Mouse (Mus musculus) lung, postnatal 0 days (tissue): ENCODE results near the gene Myo1h. TPM values are rescaled to one million over a fixed set of nuclear protein-coding genes. Genes with fewer than 3 reads are reported as not detected.

Source experiments
- ATAC-seq: fragments of 200-750 bp; cut with Nextera tagmentation; 2 replicates; pipeline ENCODE4 v1.8.0; 2017; ENCODE audit warnings: moderate library complexity
- DNase-seq: peaks from one replicate; pipeline ENCODE4 v3.0.0-alpha.2; 2016; ENCODE audit warnings: low spot score
- H3K27ac ChIP-seq: fragments of 300-500 bp; sonication (generic); 2 replicates; pipeline ENCODE4 v1.5.1; 2014; ENCODE audit warnings: antibody characterized with exemption, mild to moderate bottlenecking, low read length, mixed read lengths
- H3K27me3 ChIP-seq: fragments of 300-500 bp; sonication (generic); replicated peaks from 2 replicates; pipeline ENCODE4 v1.6.1; 2014; ENCODE audit warnings: low read length, mixed read lengths; ENCODE audit not compliant: insufficient read depth
- H3K36me3 ChIP-seq: fragments of 300-500 bp; sonication (generic); 2 replicates; pipeline ENCODE4 v1.6.1; 2014; ENCODE audit warnings: low read length, mixed read lengths; ENCODE audit not compliant: insufficient read depth
- H3K4me1 ChIP-seq: fragments of 300-500 bp; sonication (generic); 2 replicates; pipeline ENCODE4 v1.6.1; 2014; ENCODE audit warnings: antibody characterized with exemption, low read depth, low read length, mixed read lengths; ENCODE audit not compliant: insufficient read depth
- H3K4me2 ChIP-seq: fragments of 300-500 bp; sonication (generic); replicated peaks from 2 replicates; pipeline ENCODE4 v1.6.1; 2014; ENCODE audit warnings: low read depth, mild to moderate bottlenecking, low read length, moderate library complexity, mixed read lengths
- H3K4me3 ChIP-seq: fragments of 300-500 bp; sonication (generic); 2 replicates; pipeline ENCODE4 v1.5.1; 2014; ENCODE audit warnings: low read depth, low read length
- H3K9ac ChIP-seq: fragments of 300-500 bp; sonication (generic); replicated peaks from 2 replicates; pipeline ENCODE4 v1.6.1; 2014; ENCODE audit warnings: low read depth, mild to moderate bottlenecking
- H3K9me3 ChIP-seq: fragments of 300-500 bp; sonication (generic); 2 replicates; pipeline ENCODE4 v1.6.1; 2016; ENCODE audit warnings: low read length, mixed read lengths
- CTCF ChIP-seq: IDR thresholded peaks from 2 replicates; pipeline ENCODE4 v1.5.1; 2016; ENCODE audit warnings: antibody characterized with exemption, mild to moderate bottlenecking
- EP300 ChIP-seq: IDR thresholded peaks from 2 replicates; pipeline ENCODE4 v1.6.1; 2016; ENCODE audit warnings: antibody characterized with exemption, mild to moderate bottlenecking, control low read depth
- WGBS: fragments of 180-500 bp; shearing (Covaris S2); extraction: QIAGEN DNeasy Blood & Tissue Kit; methylation state at CpG from one replicate; pipeline ENCODE4 v1.1.7; 2014; 5-methylcytosine and 5-hydroxymethylcytosine counted together
- polyA plus RNA-seq: library from polyadenylated mRNA; unstranded; fragments of >200 nt; fragmentation: Nextera tagmentation; extraction: Ambion mirVana; gene quantifications from 2 replicates; pipeline ENCODE4 v1.2.1, GENCODE M21; 2015

Myo1h gene
- polyA plus RNA-seq, 1 experiment from 2014 or later = 3.4 TPM

DNA sequence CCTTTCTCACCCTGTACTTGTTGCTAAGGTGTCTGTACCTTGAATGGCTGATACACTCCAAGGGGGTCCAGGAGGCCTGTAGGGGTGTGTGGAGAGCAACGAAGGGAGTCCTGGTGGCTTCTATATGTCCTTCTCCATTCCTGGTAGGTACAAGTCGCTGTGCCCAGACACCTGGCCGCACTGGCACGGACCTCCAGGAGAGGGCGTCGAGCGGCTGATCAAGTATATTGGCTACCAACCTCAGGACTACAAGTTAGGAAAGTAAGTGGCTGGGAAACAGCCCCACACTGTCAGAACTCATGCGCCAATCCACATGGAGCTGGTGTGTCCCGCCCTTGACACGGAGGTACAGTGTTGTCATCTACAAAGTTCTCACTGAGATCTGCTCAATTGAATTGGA is 62.5 kb downstream of the Myo1h start:
- H3K36me3 ChIP-seq = no peaks in the 10 kb centered on the region
- H3K4me2 ChIP-seq = no peak overlapping the region
- TF ChIP-seq EP300 (no peak), CTCF (peak; percentile 55)
- H3K9ac ChIP-seq = no peak overlapping the region
- H3K9me3 ChIP-seq = no peaks in the 10 kb centered on the region
- no peaks in the 10 kb centered on the region for H3K27me3 ChIP-seq
- no peak overlapping the region for H3K4me3 ChIP-seq
- no peaks in the 10 kb centered on the region for H3K4me1 ChIP-seq
- H3K27ac ChIP-seq = no peak overlapping the region
- no peak for ATAC-seq
- DNase-seq = no peak
- 60% methylated on average over 10 of the region's 10 CpGs for WGBS

DNA sequence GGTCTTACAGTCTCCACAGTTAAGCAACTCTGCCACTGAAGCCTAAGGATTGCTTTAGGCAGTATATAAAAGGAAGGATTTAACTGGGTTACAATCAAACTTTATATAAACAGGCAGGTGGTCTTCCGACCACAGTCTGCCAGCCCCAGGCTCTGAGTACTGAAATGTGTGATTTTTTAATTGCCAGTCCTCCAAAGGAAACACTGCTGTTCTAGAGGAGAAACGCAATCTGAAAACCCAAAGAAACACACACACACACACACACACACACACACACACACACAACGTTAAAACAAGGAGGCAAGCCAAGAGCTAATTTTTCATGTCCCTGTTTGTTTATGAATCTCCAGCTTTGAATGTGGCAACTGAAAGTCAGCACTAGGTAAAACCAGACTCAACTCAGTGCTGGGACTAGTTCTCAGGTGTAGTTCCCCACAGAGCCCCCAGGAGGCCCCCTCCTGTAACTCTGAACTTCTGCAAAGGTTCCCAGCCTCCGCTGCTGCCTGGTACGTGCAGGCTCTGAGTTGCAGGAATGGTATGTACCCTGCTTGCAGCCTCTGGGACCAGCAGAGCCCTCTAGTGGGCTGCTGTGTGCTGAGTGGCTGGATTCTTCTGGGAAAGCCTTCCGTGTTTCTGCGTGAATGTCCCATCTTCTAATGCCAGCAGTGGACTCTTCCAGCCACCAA is 67.4 kb downstream of the Myo1h start:
- DNase-seq = peak; percentile 98
- peak; percentile 95 for TF ChIP-seq EP300
- peak; percentile 94 for TF ChIP-seq CTCF
- no peak overlapping the region for H3K9ac ChIP-seq
- WGBS = 11% methylated on average over 7 of the region's 7 CpGs
- H3K9me3 ChIP-seq = no peaks in the 10 kb centered on the region
- H3K4me1 ChIP-seq = peaks cover 12% of the 10 kb centered on the region; the same call in 1 of the 2 replicates
- peaks cover 11% of the 10 kb centered on the region; the same call in 1 of the 2 replicates for H3K36me3 ChIP-seq
- peak overlapping the region; percentile 94 for H3K27ac ChIP-seq
- H3K4me3 ChIP-seq = no peak overlapping the region
- peak overlapping the region; percentile 20 for H3K4me2 ChIP-seq
- ATAC-seq = peak; percentile 93
- H3K27me3 ChIP-seq = no peaks in the 10 kb centered on the region

GRCm38 (mm10) chr5:114356936-114357751 is 68.2 kb downstream of the Myo1h start:
- DNase-seq (peak; percentile 90), ATAC-seq (peak; percentile 91)
- Histone ChIP-seq H3K9me3 (no peaks in the 10 kb centered on the region), H3K4me2 (peak overlapping the region; percentile 20), H3K9ac (peak overlapping the region; percentile 32; the same call in 1 of the 2 replicates), H3K36me3 (peaks cover 17% of the 10 kb centered on the region; the same call in 1 of the 2 replicates), H3K4me1 (peaks cover 12% of the 10 kb centered on the region; the same call in 1 of the 2 replicates), H3K4me3 (no peak overlapping the region), H3K27me3 (no peaks in the 10 kb centered on the region), H3K27ac (peak overlapping the region; percentile 94)
- TF ChIP-seq EP300 = peak; percentile 80; the same call in 1 of the 2 replicates
- TF ChIP-seq CTCF = no peak
- 30% methylated on average over 23 of the region's 23 CpGs for WGBS

GRCm38 (mm10) chr5:114358833-114359232 is 69.9 kb downstream of the Myo1h start:
- H3K9ac ChIP-seq = no peak overlapping the region
- no peaks in the 10 kb centered on the region for H3K27me3 ChIP-seq
- TF ChIP-seq EP300 (no peak), CTCF (no peak)
- H3K9me3 ChIP-seq = no peaks in the 10 kb centered on the region
- DNase-seq = no peak
- no peak overlapping the region for H3K4me2 ChIP-seq
- WGBS = 81% methylated on average over 10 of the region's 10 CpGs
- ATAC-seq = no peak
- peaks cover 33% of the 10 kb centered on the region; the same call in 1 of the 2 replicates for H3K36me3 ChIP-seq
- peaks cover 12% of the 10 kb centered on the region; the same call in 1 of the 2 replicates for H3K4me1 ChIP-seq
- no peak overlapping the region for H3K4me3 ChIP-seq
- no peak overlapping the region for H3K27ac ChIP-seq

DNA sequence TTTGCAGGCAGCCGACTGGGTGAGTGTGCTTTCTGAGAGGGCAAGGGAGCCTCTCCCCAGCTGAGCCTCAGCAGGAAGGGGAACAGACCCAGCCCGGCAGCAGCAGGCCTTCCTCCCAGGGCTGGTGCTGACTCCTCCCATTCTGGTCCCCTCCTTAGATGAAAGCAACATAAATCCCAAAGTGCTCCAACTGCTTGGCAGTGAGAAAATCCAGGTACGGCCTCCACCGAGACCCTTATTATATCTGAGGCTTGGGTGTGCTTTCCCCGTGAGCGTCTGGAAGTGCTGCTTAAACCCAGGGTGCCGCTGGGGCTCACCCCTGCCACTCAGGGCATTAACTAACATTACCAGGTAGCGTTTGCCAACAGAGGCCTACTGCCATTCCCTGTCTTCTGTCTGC is 70.6 kb downstream of the Myo1h start:
- H3K4me1 ChIP-seq = peaks cover 12% of the 10 kb centered on the region; the same call in 1 of the 2 replicates
- no peak overlapping the region for H3K9ac ChIP-seq
- peaks cover 40% of the 10 kb centered on the region; the same call in 1 of the 2 replicates for H3K36me3 ChIP-seq
- no peak overlapping the region for H3K4me2 ChIP-seq
- H3K9me3 ChIP-seq = no peaks in the 10 kb centered on the region
- 72% methylated on average over 8 of the region's 8 CpGs for whole genome bisulfite sequencing
- no peak for TF ChIP-seq CTCF
- TF ChIP-seq EP300 = no peak
- no peak for ATAC-seq
- H3K27me3 ChIP-seq = no peaks in the 10 kb centered on the region
- no peak for DNase-seq
- no peak overlapping the region for H3K4me3 ChIP-seq
- H3K27ac ChIP-seq = no peak overlapping the region

GRCm38 (mm10) chr5:114360968-114361367 is 72.0 kb downstream of the Myo1h start:
- 84% methylated on average over 15 of the region's 15 CpGs for WGBS
- H3K36me3 ChIP-seq = peaks cover 52% of the 10 kb centered on the region; the same call in 1 of the 2 replicates
- H3K9me3 ChIP-seq = no peaks in the 10 kb centered on the region
- H3K4me1 ChIP-seq = peaks cover 12% of the 10 kb centered on the region
- TF ChIP-seq EP300 = no peak
- TF ChIP-seq CTCF = no peak
- no peak overlapping the region for H3K27ac ChIP-seq
- no peak for ATAC-seq
- no peak for DNase-seq
- no peak overlapping the region for H3K4me3 ChIP-seq
- H3K27me3 ChIP-seq = no peaks in the 10 kb centered on the region
- no peak overlapping the region for H3K4me2 ChIP-seq
- no peak overlapping the region for H3K9ac ChIP-seq
